16 mouse cellular contexts compared by ENCODE assay signal in the genomic region with DNA sequence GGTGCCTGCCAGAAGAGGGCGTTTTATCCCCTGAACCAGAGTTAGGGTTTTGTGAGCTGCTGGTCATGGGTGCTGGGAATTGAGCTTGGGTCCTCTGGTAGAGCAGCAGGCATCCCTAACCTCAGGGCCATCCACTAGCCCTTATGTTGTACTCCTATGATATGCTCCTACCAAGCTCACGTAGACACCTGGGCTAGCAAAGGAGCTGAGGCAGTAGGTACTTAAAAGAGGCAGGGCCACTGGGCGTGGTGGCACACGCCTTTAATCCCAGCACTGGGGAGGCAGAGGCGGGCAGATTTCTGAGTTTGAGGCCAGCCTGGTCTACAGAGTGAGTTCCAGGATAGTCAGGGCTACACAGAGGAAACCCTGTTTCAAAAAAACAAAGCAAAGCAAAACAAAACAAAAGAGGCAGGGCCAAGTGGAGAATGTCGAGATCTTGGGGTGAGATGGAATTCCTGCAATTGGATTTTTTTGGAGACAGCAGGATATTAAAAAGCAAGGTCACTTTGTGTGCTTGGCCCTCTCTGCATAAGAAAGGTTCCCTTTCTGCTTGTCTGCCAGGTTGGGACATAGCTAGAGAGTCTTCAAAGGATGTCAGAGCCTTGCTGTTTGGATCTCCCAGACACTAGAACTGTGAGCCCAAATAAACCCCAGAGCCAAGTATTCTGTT. TPM values are rescaled to one million over a fixed set of nuclear protein-coding genes. Genes with fewer than 3 reads are reported as not detected.
"Had no signal": no experiment of that assay in that cellular context is flagged by ENCODE, and none has a peak within 500 bp of the region (broad histone marks: within the 10 kb centered on the region; RNA-seq: fewer than 3 reads in every experiment).

No protein-coding gene starts in this region.

- H3K4me2 ChIP-seq: liver, embryonic 13.5 days; lung, embryonic 14.5 days; midbrain, embryonic 11.5 days; neural tube, embryonic 12.5 days; stomach, embryonic 15.5 days had no signal

- H3K27me3 ChIP-seq: neural tube, embryonic 12.5 days; stomach, embryonic 15.5 days had no signal

- H3K4me3 ChIP-seq: liver, embryonic 13.5 days; megakaryocyte, embryonic 14.5 days; neural tube, embryonic 12.5 days; stomach, embryonic 15.5 days had no signal

- H3K27ac ChIP-seq: liver, embryonic 13.5 days; macrophage; neural tube, embryonic 12.5 days; stomach, embryonic 15.5 days had no signal

- H3K9me3 ChIP-seq: liver, embryonic 13.5 days; neural tube, embryonic 12.5 days; stomach, embryonic 15.5 days had no signal

- ATAC-seq: intestine, postnatal 0 days; lung, postnatal 0 days had no signal

- DNase-seq: kidney, adult 2 months; kidney, postnatal 36 days; liver, embryonic 13.5 days; right cerebral cortex, adult 18-20 months; right cerebral cortex, postnatal 14 days; right cerebral cortex, postnatal 4 days; spleen, adult 18-20 months; thymus, postnatal 25 days had no signal

- H3K4me1 ChIP-seq: stomach, embryonic 15.5 days had no signal

- H3K9ac ChIP-seq: liver, embryonic 13.5 days; lung, embryonic 14.5 days; neural tube, embryonic 12.5 days; stomach, embryonic 15.5 days had no signal

- H3K36me3 ChIP-seq: liver, embryonic 13.5 days; neural tube, embryonic 12.5 days; stomach, embryonic 15.5 days had no signal

RNA-seq across cellular contexts. Expression of a gene that starts 5.5 kb away (rescaled TPM):
- polyA plus RNA-seq: macrophage had no signal
